Comparison of ENCODE assay signal across 21 mouse cellular contexts in the genomic region with DNA sequence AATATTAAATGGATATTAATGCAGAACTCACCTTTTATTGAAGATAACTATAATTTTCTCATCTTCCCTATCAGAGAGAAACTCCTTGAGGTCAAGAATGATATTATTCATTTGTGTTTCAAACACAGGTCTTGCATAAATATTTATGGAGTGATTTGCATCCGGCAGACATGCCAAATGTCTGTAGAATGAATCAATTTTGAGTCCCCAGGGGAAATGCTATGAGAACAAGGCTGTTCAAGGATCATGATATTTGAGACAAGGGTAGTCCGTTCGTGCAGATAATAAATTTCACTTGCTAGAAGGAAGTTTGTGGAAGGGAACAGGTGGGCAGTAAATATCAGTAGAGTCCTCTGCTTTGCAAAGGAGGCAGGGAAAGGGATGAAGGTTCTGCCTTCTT.
DNase-seq lines count a peak whose midpoint lies in the region; ATAC-seq and TF ChIP-seq lines count a peak whose summit lies in the region.
"Had no signal": no experiment of that assay in that cellular context is flagged by ENCODE, and none has a peak within 500 bp of the region (broad histone marks: within the 10 kb centered on the region; RNA-seq: fewer than 3 reads in every experiment).

No protein-coding gene starts in this region.

- no peak for TF ChIP-seq CTCF in C2C12 (IDR thresholded peaks at IDR 0.05; ENCODE audit: control insufficient read depth, insufficient read depth, insufficient read length)
- no peak for TF ChIP-seq CTCF in hindbrain, postnatal 0 days (IDR thresholded peaks at IDR 0.05; ENCODE audit: low read depth)

- no peak; the same call in 1 of the 2 replicates for ATAC-seq in midbrain, embryonic 14.5 days (ENCODE audit: low FRiP score, low TSS enrichment)
- ATAC-seq in midbrain, embryonic 16.5 days = no peak
- ATAC-seq in hindbrain, postnatal 0 days = no peak
- ATAC-seq: forebrain, embryonic 16.5 days had no signal

- H3K4me3 ChIP-seq in midbrain, embryonic 14.5 days (replicated peaks; ENCODE audit: low read depth, low read length) = no peak overlapping the region
- H3K4me3 ChIP-seq in midbrain, embryonic 16.5 days (ENCODE audit: low read depth, low read length) = no peak overlapping the region
- no peak overlapping the region for H3K4me3 ChIP-seq in C2C12 (ENCODE audit: insufficient read depth, poor library complexity, severe bottlenecking)
- no peak overlapping the region for H3K4me3 ChIP-seq in hindbrain, postnatal 0 days (ENCODE audit: low read length)
- H3K4me3 ChIP-seq: embryonic facial prominence, embryonic 10.5 days; embryonic facial prominence, embryonic 12.5 days; forebrain, embryonic 10.5 days; forebrain, embryonic 12.5 days had no signal

- no peaks in the 10 kb centered on the region for H3K9me3 ChIP-seq in midbrain, embryonic 14.5 days (ENCODE audit: control insufficient read depth, low read length)
- no peaks in the 10 kb centered on the region for H3K9me3 ChIP-seq in midbrain, embryonic 16.5 days (replicated peaks; ENCODE audit: control insufficient read depth, low read length, poor library complexity, severe bottlenecking)
- no peaks in the 10 kb centered on the region for H3K9me3 ChIP-seq in hindbrain, postnatal 0 days (ENCODE audit: low read length)
- H3K9me3 ChIP-seq: embryonic facial prominence, embryonic 10.5 days; embryonic facial prominence, embryonic 12.5 days; forebrain, embryonic 10.5 days; forebrain, embryonic 12.5 days had no signal

- no peaks in the 10 kb centered on the region for H3K36me3 ChIP-seq in midbrain, embryonic 14.5 days (ENCODE audit: control insufficient read depth, insufficient read depth, low read length)
- H3K36me3 ChIP-seq in midbrain, embryonic 16.5 days (ENCODE audit: control insufficient read depth, insufficient read depth, low read length) = no peaks in the 10 kb centered on the region
- no peaks in the 10 kb centered on the region for H3K36me3 ChIP-seq in C2C12 (ENCODE audit: control insufficient read depth, insufficient read depth)
- H3K36me3 ChIP-seq in hindbrain, postnatal 0 days (ENCODE audit: insufficient read depth, low read length) = no peaks in the 10 kb centered on the region
- H3K36me3 ChIP-seq: embryonic facial prominence, embryonic 10.5 days; embryonic facial prominence, embryonic 12.5 days; forebrain, embryonic 10.5 days; forebrain, embryonic 12.5 days had no signal

- H3K4me2 ChIP-seq in midbrain, embryonic 14.5 days (ENCODE audit: low read length) = no peak overlapping the region
- no peak overlapping the region for H3K4me2 ChIP-seq in midbrain, embryonic 16.5 days (ENCODE audit: low read length)
- H3K4me2 ChIP-seq in hindbrain, postnatal 0 days (ENCODE audit: low read depth, low read length) = no peak overlapping the region
- H3K4me2 ChIP-seq: embryonic facial prominence, embryonic 12.5 days; forebrain, embryonic 12.5 days had no signal

- no peaks in the 10 kb centered on the region for H3K79me2 ChIP-seq in C2C12 (ENCODE audit: control insufficient read depth, insufficient read depth)

- no peaks in the 10 kb centered on the region for H3K27me3 ChIP-seq in midbrain, embryonic 14.5 days (ENCODE audit: control insufficient read depth, insufficient read depth, low read length)
- no peaks in the 10 kb centered on the region for H3K27me3 ChIP-seq in midbrain, embryonic 16.5 days (ENCODE audit: control insufficient read depth, insufficient read depth, low read depth, low read length)
- no peaks in the 10 kb centered on the region for H3K27me3 ChIP-seq in C2C12 (ENCODE audit: control insufficient read depth, insufficient read depth, insufficient read length)
- no peaks in the 10 kb centered on the region for H3K27me3 ChIP-seq in hindbrain, postnatal 0 days (ENCODE audit: insufficient read depth, low read length)
- H3K27me3 ChIP-seq: embryonic facial prominence, embryonic 12.5 days; forebrain, embryonic 12.5 days had no signal

- no peak overlapping the region for H3K9ac ChIP-seq in midbrain, embryonic 14.5 days (replicated peaks; ENCODE audit: low read length)
- H3K9ac ChIP-seq in midbrain, embryonic 16.5 days (ENCODE audit: low read depth, low read length) = no peak overlapping the region
- no peak overlapping the region for H3K9ac ChIP-seq in hindbrain, postnatal 0 days (replicated peaks; ENCODE audit: low read length)
- H3K9ac ChIP-seq: embryonic facial prominence, embryonic 12.5 days; forebrain, embryonic 12.5 days had no signal

- H3ac ChIP-seq in C2C12 (ENCODE audit: control insufficient read depth, insufficient read length, low read depth) = no peak overlapping the region

- peak; percentile 71 for DNase-seq in midbrain, embryonic 14.5 days
- peak; percentile 41 for DNase-seq in 3T3-L1 (ENCODE audit: low read depth, low spot score)
- DNase-seq in mesoderm, embryonic 11.5 days (ENCODE audit: low read depth, low spot score) = peak; percentile 31
- DNase-seq in spleen, postnatal 14 days (ENCODE audit: low spot score in 2 of 2) = no peak
- DNase-seq in hindbrain, postnatal 0 days (ENCODE audit: low spot score) = no peak
- DNase-seq: adrenal gland, adult 2 months; adrenal gland, postnatal 10 days; adrenal gland, postnatal 25 days; B cell, adult 2 months; cerebellum, adult 11-12 months; cerebellum, adult 2 months; cerebellum, adult 9-10 months; cerebellum, postnatal 10 days; cerebellum, postnatal 25 days had no signal

- peaks cover 6% of the 10 kb centered on the region; the same call in 1 of the 2 replicates for H3K4me1 ChIP-seq in midbrain, embryonic 14.5 days (ENCODE audit: control insufficient read depth, insufficient read depth, low read length)
- no peaks in the 10 kb centered on the region for H3K4me1 ChIP-seq in midbrain, embryonic 16.5 days (ENCODE audit: control insufficient read depth, insufficient read depth, low read length)
- H3K4me1 ChIP-seq in hindbrain, postnatal 0 days (ENCODE audit: insufficient read depth, low read length) = no peaks in the 10 kb centered on the region
- H3K4me1 ChIP-seq: embryonic facial prominence, embryonic 10.5 days; embryonic facial prominence, embryonic 12.5 days; forebrain, embryonic 10.5 days; forebrain, embryonic 12.5 days had no signal

- WGBS in midbrain, embryonic 14.5 days = 29% methylated on average over 3 of the region's 3 CpGs
- WGBS in midbrain, embryonic 16.5 days = 34% methylated on average over 3 of the region's 3 CpGs
- WGBS in hindbrain, postnatal 0 days = 54% methylated on average over 3 of the region's 3 CpGs

- H3K27ac ChIP-seq in midbrain, embryonic 14.5 days (replicated peaks; ENCODE audit: low read depth, low read length) = no peak overlapping the region
- no peak overlapping the region for H3K27ac ChIP-seq in midbrain, embryonic 16.5 days (ENCODE audit: low read length)
- H3K27ac ChIP-seq in hindbrain, postnatal 0 days = no peak overlapping the region
- H3K27ac ChIP-seq: embryonic facial prominence, embryonic 10.5 days; embryonic facial prominence, embryonic 12.5 days; forebrain, embryonic 10.5 days; forebrain, embryonic 12.5 days had no signal

- H3K79me3 ChIP-seq in C2C12 (ENCODE audit: low read depth) = no peaks in the 10 kb centered on the region

TF ChIP-seq in C2C12, 6 proteins besides CTCF, POLR2A, EP300 and RAD21:
- TF ChIP-seq MAX (IDR thresholded peaks at IDR 0.05) = no peak
- TF ChIP-seq MYOG (IDR thresholded peaks at IDR 0.05; ENCODE audit: control insufficient read depth, extremely low read depth, insufficient read length) = no peak
- TF ChIP-seq CEBPB (IDR thresholded peaks at IDR 0.05; ENCODE audit: low read depth) = no peak
- peak; percentile 72 for TF ChIP-seq MYOD1 (IDR thresholded peaks at IDR 0.05; ENCODE audit: control insufficient read depth, insufficient read length, low read depth)
- no peak for TF ChIP-seq USF1 (IDR thresholded peaks at IDR 0.05; ENCODE audit: low read depth)
- TF ChIP-seq FOSL1 (IDR thresholded peaks at IDR 0.05; ENCODE audit: insufficient read depth, low read length, poor library complexity, severe bottlenecking) = no peak

Comparison
In these comparisons a context has a peak if more than half of its experiments do, and no peak if none do; other contexts are left out.
1. DNase-seq: peak in midbrain, embryonic 14.5 days (single experiment), 3T3-L1 (single experiment) and mesoderm, embryonic 11.5 days (single experiment); none in spleen, postnatal 14 days (0 of 2) and hindbrain, postnatal 0 days (single experiment).